Mouse (Mus musculus) erythroblast, embryonic 14.5 days (primary cell): ENCODE results near the gene Ren1.

ENCODE experiments used
- GATA1 ChIP-seq: IDR thresholded peaks from 2 replicates; pipeline ENCODE4 v1.6.1; 2012; ENCODE audit warnings: low read length, inconsistent platforms, mixed read lengths
- TAL1 ChIP-seq: IDR thresholded peaks from 3 replicates; pipeline ENCODE4 v1.6.1; 2012; ENCODE audit warnings: low read length, inconsistent platforms, mixed read lengths

DNA sequence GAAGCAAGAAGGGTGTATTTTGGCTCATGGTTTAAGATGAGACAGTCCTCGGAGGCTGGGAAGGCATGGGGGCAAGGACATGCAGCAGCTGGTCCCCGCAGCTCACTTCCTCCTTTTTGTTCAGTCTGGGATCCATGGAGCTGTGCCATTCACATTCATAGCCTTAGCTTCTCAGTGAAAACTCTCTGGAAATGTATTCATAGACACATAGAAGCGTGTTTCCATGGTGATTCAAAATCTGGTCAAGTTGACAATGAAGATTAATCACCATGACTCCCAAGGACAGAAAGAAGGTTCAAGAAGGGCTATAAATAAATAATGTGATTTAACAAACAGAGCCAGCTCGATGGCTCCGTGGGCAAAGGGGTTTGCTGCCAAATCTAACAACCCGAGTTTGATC lies 16.4 kb upstream of the Ren1 start:
- no peak for TF ChIP-seq TAL1
- TF ChIP-seq GATA1: no peak
